Mouse (Mus musculus) midbrain, postnatal 0 days (tissue): ENCODE measurements at regions not wholly inside any gene's neighbourhood (a gene's known extent, or its start where the extent isn't known, plus 50 kb on each side); places are given as distances from the start of the nearest gene placed in this dataset.
A peak's percentile ranks its signal among the peaks of the same experiment; 100 is the strongest.

ENCODE experiments used
- ATAC-seq: fragments of 200-750 bp; cut with Nextera tagmentation; 2 replicates; pipeline ENCODE4 v1.8.0; 2017; ENCODE audit warnings: moderate number of reproducible peaks, mild to moderate bottlenecking, moderate TSS enrichment, moderate library complexity; ENCODE audit not compliant: low FRiP score
- DNase-seq: peaks from one replicate; pipeline ENCODE4 v3.0.0-alpha.2; 2015; ENCODE audit warnings: low spot score
- H3K27ac ChIP-seq: fragments of 300-500 bp; sonication (generic); 2 replicates; pipeline ENCODE4 v1.5.1; 2014; ENCODE audit warnings: low read depth, mild to moderate bottlenecking, low read length, mixed read lengths
- H3K27me3 ChIP-seq: fragments of 300-500 bp; sonication (generic); 2 replicates; pipeline ENCODE4 v1.6.1; 2014; ENCODE audit warnings: low read length, control low read depth, mixed read lengths; ENCODE audit not compliant: insufficient read depth
- H3K36me3 ChIP-seq: fragments of 300-500 bp; sonication (generic); 2 replicates; pipeline ENCODE4 v1.6.1; 2014; ENCODE audit warnings: low read length, control low read depth, mixed read lengths; ENCODE audit not compliant: insufficient read depth
- H3K4me1 ChIP-seq: fragments of 300-500 bp; sonication (generic); 2 replicates; pipeline ENCODE4 v1.6.1; 2014; ENCODE audit warnings: mild to moderate bottlenecking, control low read depth, antibody characterized with exemption, low read length, mixed read lengths; ENCODE audit not compliant: insufficient read depth
- H3K4me2 ChIP-seq: fragments of 300-500 bp; sonication (generic); 2 replicates; pipeline ENCODE4 v1.6.1; 2014; ENCODE audit warnings: low read depth, mild to moderate bottlenecking, low read length, mixed read lengths; ENCODE audit not compliant: poor library complexity, severe bottlenecking
- H3K4me3 ChIP-seq: fragments of 300-500 bp; sonication (generic); 2 replicates; pipeline ENCODE4 v1.5.1; 2014; ENCODE audit warnings: low read depth, mild to moderate bottlenecking, low read length, moderate library complexity
- H3K9ac ChIP-seq: fragments of 300-500 bp; sonication (generic); replicated peaks from 2 replicates; pipeline ENCODE4 v1.6.1; 2014; ENCODE audit warnings: mild to moderate bottlenecking, low read length, moderate library complexity, mixed read lengths; ENCODE audit not compliant: poor library complexity, severe bottlenecking
- H3K9me3 ChIP-seq: fragments of 300-500 bp; sonication (generic); 2 replicates; pipeline ENCODE4 v1.6.1; 2016; ENCODE audit warnings: low read length, control low read depth
- CTCF ChIP-seq: IDR thresholded peaks from 2 replicates; pipeline ENCODE4 v1.5.1; 2016; ENCODE audit warnings: antibody characterized with exemption, mild to moderate bottlenecking
- WGBS: fragments of 180-500 bp; shearing (Covaris S2); extraction: QIAGEN DNeasy Blood & Tissue Kit; methylation state at CpG from one replicate; pipeline ENCODE4 v1.1.7; 2014; 5-methylcytosine and 5-hydroxymethylcytosine counted together

DNA sequence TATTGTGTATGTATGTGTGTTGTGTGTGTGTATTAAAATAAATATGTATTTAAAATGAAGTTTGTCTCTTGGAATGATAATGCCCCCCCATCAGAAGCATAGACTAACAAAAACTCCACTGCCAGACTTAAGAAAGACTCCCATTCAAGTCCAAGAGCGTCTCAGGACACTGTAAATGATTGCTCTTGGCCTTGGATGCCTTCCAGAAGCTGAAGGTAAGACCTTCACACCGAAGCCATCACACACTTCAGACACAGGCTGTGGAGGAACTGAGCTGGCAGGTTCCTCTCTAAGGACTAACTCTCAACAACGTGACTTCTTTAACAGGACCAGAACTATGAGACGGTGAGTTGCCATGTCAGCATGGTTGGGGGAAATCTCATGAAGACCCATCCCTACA lies 370.0 kb upstream of the Ano5 start:
- no peak overlapping the region for H3K4me3 ChIP-seq
- H3K9ac ChIP-seq, result no peak overlapping the region
- no peaks in the 10 kb centered on the region for H3K9me3 ChIP-seq
- no peaks in the 10 kb centered on the region for H3K4me1 ChIP-seq
- DNase-seq (no peak), ATAC-seq (no peak)
- 84% methylated on average over 4 of the region's 4 CpGs for WGBS
- no peak overlapping the region for H3K4me2 ChIP-seq
- H3K27ac ChIP-seq, result no peak overlapping the region
- no peak for TF ChIP-seq CTCF
- H3K27me3 ChIP-seq, result no peaks in the 10 kb centered on the region
- H3K36me3 ChIP-seq, result no peaks in the 10 kb centered on the region

DNA sequence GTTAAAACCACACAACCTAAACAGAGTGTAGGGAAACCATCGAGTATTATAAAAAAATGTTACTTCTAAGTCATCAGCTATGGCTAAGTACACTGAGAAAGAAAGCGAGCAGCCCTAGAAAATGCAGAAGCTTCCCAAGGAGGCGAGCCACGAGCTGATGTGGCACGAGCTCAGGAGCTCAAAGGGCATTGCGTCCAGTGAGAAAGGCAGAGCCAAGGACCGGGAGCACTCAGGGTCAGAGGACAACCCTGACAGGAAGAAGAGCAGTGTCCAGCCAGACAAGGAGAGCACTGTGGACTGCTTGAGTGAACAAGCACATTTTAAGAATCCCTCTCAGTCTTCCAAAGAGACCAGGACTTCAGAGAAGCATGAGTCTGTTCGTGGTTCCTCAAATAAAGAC lies 335.6 kb upstream of the Ano5 start:
- H3K4me2 ChIP-seq, result no peak overlapping the region
- TF ChIP-seq CTCF, result no peak
- no peaks in the 10 kb centered on the region for H3K27me3 ChIP-seq
- DNase-seq, result no peak
- WGBS, result 48% methylated on average over 8 of the region's 8 CpGs
- no peak overlapping the region for H3K4me3 ChIP-seq
- no peak overlapping the region for H3K9ac ChIP-seq
- no peaks in the 10 kb centered on the region for H3K4me1 ChIP-seq
- no peak overlapping the region for H3K27ac ChIP-seq
- no peaks in the 10 kb centered on the region for H3K36me3 ChIP-seq
- no peaks in the 10 kb centered on the region for H3K9me3 ChIP-seq
- ATAC-seq, result no peak

DNA sequence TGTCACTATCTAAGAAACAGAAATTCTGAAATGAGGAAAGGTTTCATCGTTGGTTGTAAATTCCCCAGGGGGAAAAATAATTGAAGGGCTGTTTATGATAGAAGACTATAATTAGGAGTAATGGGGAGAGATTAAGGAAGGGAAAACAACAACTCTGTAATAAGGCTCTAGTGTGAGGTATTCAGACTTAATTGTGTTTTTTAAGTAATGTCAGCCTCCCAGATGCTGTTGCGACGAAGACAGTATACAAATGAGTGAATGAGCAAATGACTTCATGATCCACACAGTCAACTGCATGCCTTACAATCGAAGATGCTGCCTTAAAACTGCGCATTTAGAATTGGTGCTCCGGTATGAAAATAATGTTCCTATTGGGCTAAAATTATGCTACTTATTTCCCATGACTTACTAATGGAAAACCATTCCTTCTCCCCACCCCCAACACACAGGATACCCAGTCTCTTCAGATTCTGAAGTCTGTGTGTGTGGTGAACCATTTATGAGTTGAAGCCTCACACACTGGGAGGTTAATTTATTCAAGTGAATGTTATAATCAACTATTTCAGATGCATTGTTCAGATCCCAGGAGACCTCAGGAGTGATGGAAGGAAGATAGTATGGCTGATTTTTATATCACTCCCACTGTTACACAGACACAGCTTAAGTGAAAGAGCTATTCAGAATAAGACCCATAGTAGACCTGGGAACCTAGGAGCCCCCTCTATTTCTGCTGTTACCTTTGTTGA lies 295.2 kb upstream of the Ano5 start:
- no peak for TF ChIP-seq CTCF
- H3K27ac ChIP-seq, result no peak overlapping the region
- H3K9ac ChIP-seq, result no peak overlapping the region
- H3K27me3 ChIP-seq, result no peaks in the 10 kb centered on the region
- no peaks in the 10 kb centered on the region for H3K9me3 ChIP-seq
- ATAC-seq (no peak), DNase-seq (no peak)
- H3K4me2 ChIP-seq, result no peak overlapping the region
- H3K36me3 ChIP-seq, result no peaks in the 10 kb centered on the region
- no peak overlapping the region for H3K4me3 ChIP-seq
- no peaks in the 10 kb centered on the region for H3K4me1 ChIP-seq
- 83% methylated on average over 6 of the region's 6 CpGs for WGBS

DNA sequence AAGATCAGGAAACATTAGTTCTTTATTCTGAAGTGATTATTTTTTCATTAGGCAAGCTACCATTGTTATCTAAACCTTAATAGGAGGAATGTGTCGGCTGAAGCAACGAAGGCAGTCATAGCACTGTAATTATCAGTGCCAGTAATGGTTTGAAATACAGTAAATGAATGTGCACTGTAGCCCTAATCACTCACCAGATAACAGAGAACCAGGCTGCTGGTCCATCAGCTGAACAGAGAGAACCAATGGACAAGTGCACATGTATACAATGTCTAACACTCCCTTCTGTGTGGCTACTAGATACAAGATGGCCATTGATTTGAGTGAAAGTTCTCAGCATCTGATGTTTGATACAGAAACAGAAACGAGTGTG lies 294.6 kb upstream of the Ano5 start:
- 87% methylated on average over 3 of the region's 3 CpGs for WGBS
- Histone ChIP-seq H3K9me3 (no peaks in the 10 kb centered on the region), H3K27ac (no peak overlapping the region), H3K4me3 (no peak overlapping the region), H3K9ac (no peak overlapping the region), H3K4me2 (no peak overlapping the region), H3K36me3 (no peaks in the 10 kb centered on the region), H3K27me3 (no peaks in the 10 kb centered on the region), H3K4me1 (no peaks in the 10 kb centered on the region)
- no peak for DNase-seq
- no peak for ATAC-seq
- no peak for TF ChIP-seq CTCF

DNA sequence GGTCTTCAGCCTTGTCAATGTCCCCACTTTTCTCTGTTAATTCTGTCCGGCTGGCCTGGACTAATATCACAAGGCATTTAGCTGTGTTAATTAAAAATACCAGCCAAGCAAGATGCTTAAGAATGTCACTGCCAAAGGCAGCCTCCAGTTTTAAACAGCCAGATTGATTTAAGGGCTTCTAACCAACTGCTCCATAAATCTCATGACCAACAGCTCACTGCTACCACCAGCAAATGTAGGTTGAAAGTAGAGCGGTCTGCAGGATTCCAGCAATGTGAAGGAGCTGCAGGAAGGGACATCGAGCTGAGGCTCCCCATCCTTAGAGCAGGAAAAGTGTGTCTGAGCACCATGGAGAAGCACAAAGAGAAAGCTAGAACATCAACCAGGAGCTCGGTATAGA lies 289.5 kb upstream of the Ano5 start:
- TF ChIP-seq CTCF, result no peak
- ATAC-seq (no peak), DNase-seq (peak; percentile 58)
- no peak overlapping the region for H3K27ac ChIP-seq
- 89% methylated on average over 4 of the region's 4 CpGs for WGBS
- no peaks in the 10 kb centered on the region for H3K27me3 ChIP-seq
- H3K36me3 ChIP-seq, result no peaks in the 10 kb centered on the region
- H3K4me2 ChIP-seq, result no peak overlapping the region
- no peaks in the 10 kb centered on the region for H3K4me1 ChIP-seq
- no peaks in the 10 kb centered on the region for H3K9me3 ChIP-seq
- no peak overlapping the region for H3K4me3 ChIP-seq
- H3K9ac ChIP-seq, result no peak overlapping the region

DNA sequence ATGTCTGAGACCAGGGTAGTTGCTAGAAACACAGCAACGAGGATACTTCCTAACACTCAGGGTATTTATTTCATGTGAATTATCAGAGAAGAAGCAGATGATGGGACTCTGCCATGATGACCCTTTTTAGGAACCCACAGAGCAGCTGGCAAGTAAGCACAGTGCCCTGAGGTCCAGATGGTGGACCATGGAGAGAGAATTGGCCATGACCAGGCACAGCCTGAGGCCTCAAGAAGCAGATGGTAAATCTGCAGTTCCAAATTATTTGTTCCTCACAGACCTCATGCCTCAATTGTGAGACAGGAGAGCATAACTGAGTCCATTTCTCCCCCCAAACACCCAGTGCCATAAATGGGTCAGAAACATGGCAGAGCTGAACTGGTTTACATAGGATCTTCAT lies 289.0 kb upstream of the Ano5 start:
- Histone ChIP-seq H3K27me3 (no peaks in the 10 kb centered on the region), H3K4me1 (no peaks in the 10 kb centered on the region), H3K27ac (no peak overlapping the region), H3K4me3 (no peak overlapping the region), H3K9ac (no peak overlapping the region), H3K36me3 (no peaks in the 10 kb centered on the region), H3K4me2 (no peak overlapping the region), H3K9me3 (no peaks in the 10 kb centered on the region)
- ATAC-seq (no peak), DNase-seq (peak; percentile 78)
- TF ChIP-seq CTCF, result no peak
- 73% methylated on average over 1 of the region's 1 CpGs for whole genome bisulfite sequencing
